Mouse (Mus musculus) embryonic facial prominence, embryonic 15.5 days (tissue): Measurements from ENCODE around the gene St3gal4. TPM values are rescaled to one million over a fixed set of nuclear protein-coding genes. Genes with fewer than 3 reads are reported as not detected.

Source experiments
- polyA plus RNA-seq: library from polyadenylated mRNA; unstranded; fragments of >200 nt; fragmentation: Nextera tagmentation; extraction: Ambion mirVana; gene quantifications from 2 replicates; pipeline ENCODE4 v1.2.1, GENCODE M21; 2015

Gene St3gal4
- polyA plus RNA-seq, 1 experiment from 2014 or later, result 42.8 TPM

Other genes starting within 250 kb of the St3gal4 start
- 63.7 and 70.0 TPM in 2 replicates for gene Dcps, start 56.8 kb upstream of the St3gal4 start, polyA plus RNA-seq
- 145 and 157 TPM in 2 replicates for gene Srpr, start 80.9 kb upstream of the St3gal4 start, polyA plus RNA-seq
- gene Tirap, start 81.0 kb upstream of the St3gal4 start, polyA plus RNA-seq, result 10.7 and 12.3 TPM in 2 replicates
- 36.4 and 40.8 TPM in 2 replicates for gene Foxred1, start 91.8 kb upstream of the St3gal4 start, polyA plus RNA-seq
- 38.1 and 41.8 TPM in 2 replicates for gene Fam118b, start 148.5 kb upstream of the St3gal4 start, polyA plus RNA-seq
- 25.9 and 27.0 TPM in 2 replicates for gene Rpusd4, start 148.6 kb upstream of the St3gal4 start, polyA plus RNA-seq